Mouse (Mus musculus) kidney, postnatal 0 days (tissue): ENCODE data around the gene Adcy1. TPM values are rescaled to one million over a fixed set of nuclear protein-coding genes. Genes with fewer than 3 reads are reported as not detected.

Experiments
- ATAC-seq: fragments of 200-750 bp; cut with Nextera tagmentation; replicated peaks from 2 replicates; pipeline ENCODE4 v1.8.0; 2017; ENCODE audit warnings: low read depth, moderate number of reproducible peaks, moderate TSS enrichment, moderate library complexity; ENCODE audit not compliant: low FRiP score
- DNase-seq: peaks from one replicate; pipeline ENCODE4 v3.0.0-alpha.2; 2016; ENCODE audit warnings: low spot score
- H3K27ac ChIP-seq: fragments of 300-500 bp; sonication (generic); 2 replicates; pipeline ENCODE4 v1.5.1; 2014; ENCODE audit warnings: mild to moderate bottlenecking
- H3K27me3 ChIP-seq: fragments of 300-500 bp; sonication (generic); 2 replicates; pipeline ENCODE4 v1.6.1; 2014; ENCODE audit warnings: low read length, mixed read lengths; ENCODE audit not compliant: insufficient read depth
- H3K36me3 ChIP-seq: fragments of 300-500 bp; sonication (generic); 2 replicates; pipeline ENCODE4 v1.6.1; 2014; ENCODE audit warnings: low read length, mixed read lengths; ENCODE audit not compliant: insufficient read depth
- H3K4me1 ChIP-seq: fragments of 300-500 bp; sonication (generic); replicated peaks from 2 replicates; pipeline ENCODE4 v1.6.1; 2014; ENCODE audit warnings: antibody characterized with exemption, low read length, mixed read lengths; ENCODE audit not compliant: insufficient read depth
- H3K4me2 ChIP-seq: fragments of 300-500 bp; sonication (generic); 2 replicates; pipeline ENCODE4 v1.6.1; 2014; ENCODE audit warnings: mild to moderate bottlenecking, low read length, moderate library complexity, mixed read lengths
- H3K4me3 ChIP-seq: fragments of 300-500 bp; sonication (generic); replicated peaks from 2 replicates; pipeline ENCODE4 v1.5.1; 2014; ENCODE audit warnings: low read depth, low read length
- H3K9ac ChIP-seq: fragments of 300-500 bp; sonication (generic); 2 replicates; pipeline ENCODE4 v1.6.1; 2014; ENCODE audit warnings: low read depth, low read length
- H3K9me3 ChIP-seq: fragments of 300-500 bp; sonication (generic); replicated peaks from 2 replicates; pipeline ENCODE4 v1.6.1; 2016; ENCODE audit warnings: low read length, inconsistent platforms, mixed read lengths
- CTCF ChIP-seq: IDR thresholded peaks from 2 replicates; pipeline ENCODE4 v1.5.1; 2016; ENCODE audit warnings: antibody characterized with exemption, low read depth, mild to moderate bottlenecking, moderate library complexity
- WGBS: fragments of 180-500 bp; shearing (Covaris S2); extraction: QIAGEN DNeasy Blood & Tissue Kit; methylation state at CpG from one replicate; pipeline ENCODE4 v1.1.7; 2014; 5-methylcytosine and 5-hydroxymethylcytosine counted together
- polyA plus RNA-seq: library from polyadenylated mRNA; unstranded; fragments of >200 nt; fragmentation: Nextera tagmentation; extraction: Ambion mirVana; gene quantifications from 2 replicates; pipeline ENCODE4 v1.2.1, GENCODE M21; 2015

Gene Adcy1
- 1.8 and 2.0 TPM in 2 replicates for polyA plus RNA-seq

DNA sequence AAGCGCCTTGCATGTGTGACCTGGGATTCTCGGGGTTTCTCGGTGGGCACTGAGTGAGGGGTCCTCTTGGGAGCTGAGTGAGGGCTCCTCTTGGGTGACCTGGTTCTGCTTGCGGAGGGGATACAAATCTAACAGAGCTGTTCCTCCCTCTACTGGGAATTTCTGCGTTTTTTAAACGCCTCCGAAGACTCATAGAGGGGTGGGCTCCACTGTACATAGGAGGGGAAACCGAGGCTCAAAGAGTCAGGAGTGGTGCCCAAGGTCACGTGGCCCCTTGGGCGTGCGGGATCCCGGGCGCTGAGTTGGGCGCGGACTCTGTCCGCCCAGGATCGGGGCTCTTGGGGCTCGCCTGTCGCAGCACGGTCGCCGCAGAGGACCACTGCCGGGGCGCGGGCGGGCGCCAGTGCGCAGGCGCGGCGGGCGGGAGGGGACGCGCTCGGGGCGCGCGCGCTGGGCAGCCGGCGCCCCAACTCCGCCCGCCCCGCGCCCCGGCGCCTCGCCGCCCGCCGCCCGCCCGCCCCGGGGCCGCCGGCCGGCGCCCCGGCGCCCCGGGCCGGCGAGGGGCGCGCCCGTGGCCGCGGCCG lies at the start of gene Adcy1:
Adcy1 (plus strand) TSS at position 489 of the 584 bp plus-strand sequence.
- no peak within 1 kb of the TSS; the same call in 1 of the 2 replicates for H3K27ac ChIP-seq
- H3K9ac ChIP-seq, result peak within 1 kb of the TSS; percentile 62
- WGBS, result under 1% methylated on average over 40 of the region's 69 CpGs
- H3K9me3 ChIP-seq, result no peaks in the 10 kb centered on the region
- H3K4me3 ChIP-seq, result peak within 1 kb of the TSS; percentile 50
- DNase-seq (no peak), ATAC-seq (no peak)
- peaks cover 8% of the 10 kb centered on the region for H3K4me1 ChIP-seq
- peaks cover 30% of the 10 kb centered on the region for H3K27me3 ChIP-seq
- no peaks in the 10 kb centered on the region for H3K36me3 ChIP-seq
- peak within 1 kb of the TSS; percentile 88 for H3K4me2 ChIP-seq
- TF ChIP-seq CTCF, result no peak

DNA sequence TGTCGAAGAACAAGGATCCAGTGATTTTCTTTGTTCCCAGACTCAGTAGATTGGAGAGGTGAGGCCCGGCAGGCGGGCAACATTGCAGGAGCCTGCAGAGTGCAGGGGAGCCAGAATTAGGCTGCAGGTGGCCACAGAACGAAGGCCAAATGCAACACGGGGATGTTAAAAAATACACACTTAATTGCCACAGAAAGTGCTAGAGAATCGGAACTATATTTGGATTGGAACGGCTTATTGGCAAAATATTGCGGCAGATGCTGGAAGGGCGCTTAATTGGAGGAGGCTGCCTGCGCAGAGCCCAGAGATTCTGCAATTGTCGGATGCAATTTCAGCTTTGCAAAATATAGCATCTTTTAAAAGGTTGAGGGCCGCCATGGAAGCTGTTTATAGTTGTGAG lies 46.4 kb upstream of the Adcy1 start:
- H3K4me2 ChIP-seq, result no peak overlapping the region
- no peak overlapping the region for H3K27ac ChIP-seq
- no peaks in the 10 kb centered on the region for H3K9me3 ChIP-seq
- no peak for ATAC-seq
- no peak for DNase-seq
- no peaks in the 10 kb centered on the region for H3K36me3 ChIP-seq
- H3K27me3 ChIP-seq, result no peaks in the 10 kb centered on the region
- no peaks in the 10 kb centered on the region for H3K4me1 ChIP-seq
- H3K9ac ChIP-seq, result no peak overlapping the region
- no peak for TF ChIP-seq CTCF
- H3K4me3 ChIP-seq, result no peak overlapping the region
- WGBS, result 90% methylated on average over 12 of the region's 12 CpGs

DNA sequence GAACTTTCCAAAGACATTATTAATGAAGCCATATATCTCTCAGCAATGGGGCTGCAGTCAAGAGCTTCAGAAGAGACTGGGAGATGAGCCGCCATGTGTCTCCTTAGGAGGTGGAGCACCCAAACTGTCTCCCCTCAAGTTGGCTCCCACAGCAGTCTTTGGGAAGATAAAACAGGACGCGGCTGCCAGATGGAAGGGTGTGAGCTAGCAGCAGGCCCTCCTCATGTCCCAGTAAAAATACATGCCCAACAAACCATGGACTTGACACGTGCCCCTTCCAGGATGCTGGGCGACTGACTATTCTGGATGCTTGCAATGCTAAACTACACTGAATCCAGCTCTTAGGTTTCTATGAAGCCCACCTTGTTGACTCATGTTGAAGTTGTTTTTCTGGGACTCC lies 45.2 kb upstream of the Adcy1 start:
- Histone ChIP-seq H3K36me3 (no peaks in the 10 kb centered on the region), H3K9me3 (no peaks in the 10 kb centered on the region), H3K4me2 (no peak overlapping the region), H3K27me3 (no peaks in the 10 kb centered on the region), H3K4me1 (no peaks in the 10 kb centered on the region), H3K4me3 (no peak overlapping the region), H3K27ac (no peak overlapping the region), H3K9ac (no peak overlapping the region)
- no peak for DNase-seq
- 89% methylated on average over 5 of the region's 5 CpGs for WGBS
- ATAC-seq, result no peak
- TF ChIP-seq CTCF, result no peak

DNA sequence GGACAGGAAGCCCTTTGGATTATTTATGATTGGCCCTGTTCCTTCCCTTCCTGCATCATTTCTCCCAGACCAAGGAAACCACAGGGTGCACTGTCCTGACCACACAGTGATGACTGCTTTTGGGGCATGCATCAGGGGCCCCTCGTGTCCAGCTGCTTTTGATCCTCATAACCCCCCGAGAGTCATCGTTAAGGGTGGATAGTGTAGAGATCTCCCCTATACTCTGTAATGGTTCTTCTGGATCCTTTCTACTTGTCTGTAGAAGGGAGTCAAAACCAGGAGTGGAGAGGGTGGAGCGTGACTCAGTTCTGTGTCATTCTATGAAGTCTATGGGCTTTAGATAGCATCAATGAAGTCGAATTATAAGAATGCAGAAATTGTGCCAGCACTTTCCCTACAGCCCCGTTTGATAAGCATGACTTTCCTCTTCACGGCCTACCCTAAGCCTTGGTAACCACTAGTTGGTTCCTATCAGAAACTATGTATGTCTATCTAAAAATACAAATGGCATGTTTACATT lies 44.2 kb upstream of the Adcy1 start:
- no peaks in the 10 kb centered on the region for H3K36me3 ChIP-seq
- ATAC-seq (no peak), DNase-seq (no peak)
- H3K27ac ChIP-seq, result no peak overlapping the region
- WGBS, result 85% methylated on average over 7 of the region's 7 CpGs
- TF ChIP-seq CTCF, result no peak
- no peaks in the 10 kb centered on the region for H3K9me3 ChIP-seq
- H3K27me3 ChIP-seq, result no peaks in the 10 kb centered on the region
- no peak overlapping the region for H3K9ac ChIP-seq
- H3K4me1 ChIP-seq, result no peaks in the 10 kb centered on the region
- H3K4me3 ChIP-seq, result no peak overlapping the region
- no peak overlapping the region for H3K4me2 ChIP-seq

- no peaks in the 10 kb centered on the region for H3K36me3 ChIP-seq
- no peak overlapping the region for H3K9ac ChIP-seq
- H3K27me3 ChIP-seq, result no peaks in the 10 kb centered on the region
- ATAC-seq (peak; percentile 68), DNase-seq (no peak)
- no peaks in the 10 kb centered on the region for H3K9me3 ChIP-seq
- no peak overlapping the region for H3K4me2 ChIP-seq
- H3K27ac ChIP-seq, result no peak overlapping the region
- H3K4me3 ChIP-seq, result no peak overlapping the region
- no peaks in the 10 kb centered on the region for H3K4me1 ChIP-seq
- WGBS, result 53% methylated on average over 2 of the region's 2 CpGs
- no peak for TF ChIP-seq CTCF
Measured at GRCm38 (mm10) chr11:7033063-7033462, 30.2 kb upstream of the Adcy1 start.

GRCm38 (mm10) chr11:7039722-7040121 lies 23.6 kb upstream of the Adcy1 start:
- ATAC-seq (no peak), DNase-seq (no peak)
- H3K4me1 ChIP-seq, result no peaks in the 10 kb centered on the region
- no peak overlapping the region for H3K4me2 ChIP-seq
- H3K4me3 ChIP-seq, result no peak overlapping the region
- TF ChIP-seq CTCF, result no peak
- H3K9ac ChIP-seq, result no peak overlapping the region
- H3K36me3 ChIP-seq, result no peaks in the 10 kb centered on the region
- H3K27me3 ChIP-seq, result no peaks in the 10 kb centered on the region
- 26% methylated on average over 7 of the region's 7 CpGs for WGBS
- no peak overlapping the region for H3K27ac ChIP-seq
- H3K9me3 ChIP-seq, result no peaks in the 10 kb centered on the region

DNA sequence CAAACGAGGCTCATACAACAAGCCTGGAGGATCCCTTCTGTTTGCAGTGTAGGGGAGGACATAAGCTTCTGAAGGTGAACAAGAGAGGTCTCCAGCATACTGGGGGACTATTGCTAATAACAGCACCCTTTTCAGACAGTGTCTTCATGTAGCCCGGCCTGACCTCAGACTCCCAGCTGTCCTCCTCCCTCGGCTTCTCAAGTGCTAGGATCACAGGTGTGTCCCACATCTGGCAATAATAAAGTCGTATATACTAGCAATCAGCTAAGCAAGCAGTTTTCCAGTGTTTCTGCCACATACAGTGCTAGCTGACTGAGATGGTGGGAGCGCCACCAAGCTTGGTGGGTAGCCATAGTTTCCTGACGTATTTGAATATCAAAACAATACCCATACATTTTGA lies 22.5 kb upstream of the Adcy1 start:
- no peak overlapping the region for H3K9ac ChIP-seq
- no peaks in the 10 kb centered on the region for H3K4me1 ChIP-seq
- H3K36me3 ChIP-seq, result no peaks in the 10 kb centered on the region
- H3K4me3 ChIP-seq, result no peak overlapping the region
- H3K27ac ChIP-seq, result no peak overlapping the region
- no peaks in the 10 kb centered on the region for H3K27me3 ChIP-seq
- no peak for TF ChIP-seq CTCF
- WGBS, result 58% methylated on average over 6 of the region's 6 CpGs
- DNase-seq (no peak), ATAC-seq (no peak)
- H3K4me2 ChIP-seq, result no peak overlapping the region
- no peaks in the 10 kb centered on the region for H3K9me3 ChIP-seq
